Mouse (Mus musculus) gastrocnemius, adult 18-20 months (tissue): ENCODE measurements at regions not wholly inside any gene's neighbourhood (a gene's known extent, or its start where the extent isn't known, plus 50 kb on each side); places are given as distances from the start of the nearest gene placed in this dataset.

ENCODE experiments used
- DNase-seq: peaks from one replicate; pipeline ENCODE4 v3.0.0; 2021; ENCODE audit warnings: low spot score

- no peak for DNase-seq
These were observed 120.1 kb upstream of the Btg1 start for GRCm38 (mm10) chr10:96496700-96497099.

- no peak for DNase-seq
These were observed 119.3 kb upstream of the Btg1 start for GRCm38 (mm10) chr10:96497482-96497881.

- DNase-seq = no peak
These were observed 117.5 kb upstream of the Btg1 start for GRCm38 (mm10) chr10:96499274-96499673.

- DNase-seq = no peak
These were observed 114.6 kb upstream of the Btg1 start for GRCm38 (mm10) chr10:96502090-96502728.

GRCm38 (mm10) chr10:96502736-96503135 lies 114.1 kb upstream of the Btg1 start:
- no peak for DNase-seq

GRCm38 (mm10) chr10:96504340-96504739 lies 112.5 kb upstream of the Btg1 start:
- no peak for DNase-seq

GRCm38 (mm10) chr10:96515164-96515922 lies 101.5 kb upstream of the Btg1 start:
- DNase-seq = no peak

- DNase-seq = no peak
These were observed 100.9 kb upstream of the Btg1 start for GRCm38 (mm10) chr10:96515923-96516258.

GRCm38 (mm10) chr10:96519411-96519810 lies 97.4 kb upstream of the Btg1 start:
- no peak for DNase-seq

- DNase-seq = no peak
These were observed 95.6 kb upstream of the Btg1 start for GRCm38 (mm10) chr10:96520995-96521760.

- no peak for DNase-seq
These were observed 92.6 kb upstream of the Btg1 start for GRCm38 (mm10) chr10:96523967-96524801.

GRCm38 (mm10) chr10:96527864-96528263 lies 88.9 kb upstream of the Btg1 start:
- no peak for DNase-seq

GRCm38 (mm10) chr10:96534547-96535124 lies 82.2 kb upstream of the Btg1 start:
- DNase-seq = no peak

GRCm38 (mm10) chr10:96535461-96535860 lies 81.3 kb upstream of the Btg1 start:
- DNase-seq = no peak

- DNase-seq = no peak
These were observed 76.0 kb upstream of the Btg1 start for GRCm38 (mm10) chr10:96540828-96541227.

- no peak for DNase-seq
These were observed 71.5 kb upstream of the Btg1 start for GRCm38 (mm10) chr10:96545312-96545711.

- DNase-seq = no peak
These were observed 70.9 kb upstream of the Btg1 start for GRCm38 (mm10) chr10:96545761-96546388.

- no peak for DNase-seq
These were observed 67.2 kb upstream of the Btg1 start for GRCm38 (mm10) chr10:96549651-96550050.

- DNase-seq = no peak
These were observed 66.5 kb upstream of the Btg1 start for GRCm38 (mm10) chr10:96550266-96550665.

GRCm38 (mm10) chr10:96557336-96557735 lies 59.5 kb upstream of the Btg1 start:
- DNase-seq = no peak

GRCm38 (mm10) chr10:96565343-96565742 lies 51.5 kb upstream of the Btg1 start:
- DNase-seq = no peak
